Mouse (Mus musculus) right cerebral cortex, postnatal 14 days (tissue): ENCODE results near the gene Atp6v0b.
A peak's percentile ranks its signal among the peaks of the same experiment; 100 is the strongest.

Source experiments
- DNase-seq: peaks from one replicate; pipeline ENCODE4 v3.0.0; 2022

The Atp6v0b gene

GRCm38 (mm10) chr4:117906196-117906595 is 19.1 kb upstream of the Atp6v0b start:
- DNase-seq, result no peak

GRCm38 (mm10) chr4:117904761-117905160 is 17.6 kb upstream of the Atp6v0b start:
- DNase-seq, result no peak

- DNase-seq, result no peak
Observed at GRCm38 (mm10) chr4:117904094-117904493, 17.0 kb upstream of the Atp6v0b start.

GRCm38 (mm10) chr4:117898111-117898510 is 11.0 kb upstream of the Atp6v0b start:
- no peak for DNase-seq

- DNase-seq, result no peak
Observed at GRCm38 (mm10) chr4:117896031-117896430, 8.9 kb upstream of the Atp6v0b start.

GRCm38 (mm10) chr4:117895339-117895738 is 8.2 kb upstream of the Atp6v0b start:
- DNase-seq, result no peak

- no peak for DNase-seq
Observed at GRCm38 (mm10) chr4:117894601-117895000, 7.5 kb upstream of the Atp6v0b start.

- no peak for DNase-seq
Observed at GRCm38 (mm10) chr4:117893376-117893775, 6.2 kb upstream of the Atp6v0b start.

GRCm38 (mm10) chr4:117891738-117892161 is 4.6 kb upstream of the Atp6v0b start, which contains the start of gene Dph2:
Gene Dph2 (minus strand): TSS chr4:117892032.
- peak; percentile 68 for DNase-seq

GRCm38 (mm10) chr4:117890750-117891149 is 3.6 kb upstream of the Atp6v0b start:
- DNase-seq, result no peak

- no peak for DNase-seq
Observed at GRCm38 (mm10) chr4:117890031-117890430, 2.9 kb upstream of the Atp6v0b start.

GRCm38 (mm10) chr4:117889471-117889870 is 2.3 kb upstream of the Atp6v0b start:
- DNase-seq, result no peak

- no peak for DNase-seq
Observed at GRCm38 (mm10) chr4:117887920-117888319, 787 bp upstream of the Atp6v0b start.

GRCm38 (mm10) chr4:117886644-117887043 is 489 bp downstream of the Atp6v0b start:
- DNase-seq, result no peak

GRCm38 (mm10) chr4:117885994-117886393 is 1.1 kb downstream of the Atp6v0b start:
- no peak for DNase-seq

- no peak for DNase-seq
Observed at GRCm38 (mm10) chr4:117885093-117885492, 2.0 kb downstream of the Atp6v0b start.

GRCm38 (mm10) chr4:117884146-117884545 is 3.0 kb downstream of the Atp6v0b start:
- DNase-seq, result no peak

GRCm38 (mm10) chr4:117882701-117883691 is 4.1 kb downstream of the Atp6v0b start, which contains the start of gene B4galt2:
Gene B4galt2 (minus strand): TSS chr4:117883487.
- DNase-seq, result peak; percentile 69

GRCm38 (mm10) chr4:117878703-117879102 is 8.4 kb downstream of the Atp6v0b start:
- DNase-seq, result no peak

GRCm38 (mm10) chr4:117878301-117878700 is 8.8 kb downstream of the Atp6v0b start:
- no peak for DNase-seq

GRCm38 (mm10) chr4:117873615-117874014 is 13.5 kb downstream of the Atp6v0b start:
- DNase-seq, result no peak

GRCm38 (mm10) chr4:117872471-117872886 is 14.7 kb downstream of the Atp6v0b start, which contains the start of gene Ccdc24:
Gene Ccdc24 (minus strand): TSS chr4:117872557.
- no peak for DNase-seq

GRCm38 (mm10) chr4:117871787-117872186 is 15.3 kb downstream of the Atp6v0b start:
- DNase-seq, result no peak

GRCm38 (mm10) chr4:117870437-117870836 is 16.7 kb downstream of the Atp6v0b start:
- no peak for DNase-seq
